Mouse (Mus musculus) small intestine, adult 2 months (tissue): ENCODE measurements around the gene Fcna. TPM values are rescaled to one million over a fixed set of nuclear protein-coding genes. Genes with fewer than 3 reads are reported as not detected.
A peak's percentile ranks its signal among the peaks of the same experiment; 100 is the strongest.

Source experiments
- H3K27ac ChIP-seq: fragments of 200-500 bp; 2 replicates; pipeline ENCODE4 v1.5.1; 2012; ENCODE audit warnings: low read depth, low read length, control low read depth, inconsistent platforms; ENCODE audit not compliant: insufficient read depth
- H3K27me3 ChIP-seq: fragments of 200-500 bp; 2 replicates; pipeline ENCODE4 v1.6.1; 2012; ENCODE audit warnings: mild to moderate bottlenecking, moderate library complexity, low read length, inconsistent platforms; ENCODE audit not compliant: control insufficient read depth, insufficient read depth
- H3K36me3 ChIP-seq: fragments of 200-500 bp; 2 replicates; pipeline ENCODE4 v1.6.1; 2012; ENCODE audit warnings: mild to moderate bottlenecking, low read length, control low read depth, inconsistent platforms; ENCODE audit not compliant: control insufficient read depth, insufficient read depth
- H3K4me1 ChIP-seq: fragments of 200-500 bp; 2 replicates; pipeline ENCODE4 v1.6.1; 2012; ENCODE audit warnings: low read length, inconsistent platforms, mixed read lengths; ENCODE audit not compliant: control insufficient read depth, insufficient read depth, insufficient read length
- H3K4me3 ChIP-seq: fragments of 200-500 bp; 2 replicates; pipeline ENCODE4 v1.5.1; 2012; ENCODE audit warnings: low read depth, mild to moderate bottlenecking, control low read depth, inconsistent platforms, low read length, moderate library complexity
- CTCF ChIP-seq: fragments of 200-500 bp; IDR thresholded peaks from 2 replicates; pipeline ENCODE4 v1.5.1; 2012; ENCODE audit warnings: low read depth, mild to moderate bottlenecking, control low read depth, inconsistent platforms, low read length, moderate library complexity, mixed read lengths; ENCODE audit not compliant: insufficient replicate concordance, insufficient read length; ENCODE audit errors: extremely low read depth
- POLR2A ChIP-seq: fragments of 200-500 bp; IDR thresholded peaks from 2 replicates; pipeline ENCODE4 v1.6.1; 2012; ENCODE audit warnings: low read depth, mild to moderate bottlenecking, control low read depth, inconsistent platforms, low read length, moderate library complexity
- WGBS: fragments of 180-500 bp; shearing (Covaris S2); methylation state at CpG from one replicate; pipeline ENCODE4 v1.1.7; 2018; 5-methylcytosine and 5-hydroxymethylcytosine counted together
- polyA plus RNA-seq: library from polyadenylated mRNA; depleted of rRNA; stranded (reverse); fragments of >200 nt; gene quantifications from 2 replicates; pipeline ENCODE4 v1.2.3, GENCODE M21; 2012; rRNA removed

Fcna gene
- 0.65 and 1.4 TPM in 2 replicates for polyA plus RNA-seq

- Histone ChIP-seq H3K36me3 (no peaks in the 10 kb centered on the region), H3K4me3 (no peak within 1 kb of the TSS), H3K27ac (no peak within 1 kb of the TSS), H3K27me3 (no peaks in the 10 kb centered on the region), H3K4me1 (no peaks in the 10 kb centered on the region)
- no peak for TF ChIP-seq POLR2A
- TF ChIP-seq CTCF = no peak
- WGBS = 62% methylated on average over 6 of the region's 6 CpGs
Observed at GRCm38 (mm10) chr2:25627811-25628210, at the start of gene Fcna. Gene Fcna (minus strand): TSS chr2:25628030.

DNA sequence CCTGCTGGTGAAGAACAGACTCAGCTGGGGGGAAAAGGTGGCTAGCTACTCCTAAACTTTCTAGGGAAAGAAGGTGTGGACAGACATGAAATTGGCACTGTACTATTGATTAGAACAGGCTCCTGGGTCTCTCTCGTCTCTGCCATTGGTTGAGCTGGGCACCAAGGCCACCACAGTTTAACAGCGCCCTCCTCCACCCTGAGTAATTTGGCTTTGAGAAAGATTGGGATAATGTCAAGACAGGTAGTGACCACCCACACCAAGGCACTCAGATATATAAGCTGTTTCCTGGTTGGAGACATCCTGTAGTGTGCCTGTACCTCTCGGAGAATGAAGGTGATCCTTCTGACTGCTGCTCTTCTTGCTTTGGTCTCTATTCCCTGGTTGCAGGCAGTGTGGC lies 48.7 kb upstream of the Fcna start, which contains the start of gene Lcn6:
Lcn6 (plus strand) TSS at position 301 of the 400 bp plus-strand sequence.
- H3K27ac ChIP-seq = no peak within 1 kb of the TSS
- no peaks in the 10 kb centered on the region for H3K27me3 ChIP-seq
- no peaks in the 10 kb centered on the region for H3K4me1 ChIP-seq
- WGBS = 74% methylated on average over 3 of the region's 3 CpGs
- TF ChIP-seq POLR2A = no peak
- TF ChIP-seq CTCF = no peak
- H3K36me3 ChIP-seq = no peaks in the 10 kb centered on the region
- H3K4me3 ChIP-seq = no peak within 1 kb of the TSS

DNA sequence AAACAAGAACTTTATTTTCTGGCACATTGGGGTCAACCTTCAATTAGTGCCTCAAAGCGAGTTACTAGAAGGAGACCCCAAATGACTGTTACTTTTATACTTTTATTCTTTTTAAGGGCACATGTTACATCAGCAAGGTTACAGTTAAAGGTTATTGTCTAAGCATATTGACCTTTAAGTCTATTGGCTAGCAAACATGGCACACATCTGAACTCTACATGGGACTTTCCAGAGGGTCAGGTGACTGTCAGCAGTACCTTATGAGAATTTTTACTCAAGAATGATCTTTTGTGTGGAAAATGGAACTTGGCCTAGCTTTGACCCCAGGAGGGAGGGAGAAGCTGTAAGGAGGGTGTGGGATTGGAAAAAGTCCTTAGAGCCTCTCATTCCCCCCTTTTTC lies 38.7 kb upstream of the Fcna start:
- H3K36me3 ChIP-seq = no peaks in the 10 kb centered on the region
- H3K4me1 ChIP-seq = no peaks in the 10 kb centered on the region
- no peaks in the 10 kb centered on the region for H3K27me3 ChIP-seq
- H3K27ac ChIP-seq = no peak overlapping the region
- no peak overlapping the region for H3K4me3 ChIP-seq
- TF ChIP-seq POLR2A (no peak), CTCF (no peak)
- 70% methylated on average over 1 of the region's 1 CpGs for WGBS

DNA sequence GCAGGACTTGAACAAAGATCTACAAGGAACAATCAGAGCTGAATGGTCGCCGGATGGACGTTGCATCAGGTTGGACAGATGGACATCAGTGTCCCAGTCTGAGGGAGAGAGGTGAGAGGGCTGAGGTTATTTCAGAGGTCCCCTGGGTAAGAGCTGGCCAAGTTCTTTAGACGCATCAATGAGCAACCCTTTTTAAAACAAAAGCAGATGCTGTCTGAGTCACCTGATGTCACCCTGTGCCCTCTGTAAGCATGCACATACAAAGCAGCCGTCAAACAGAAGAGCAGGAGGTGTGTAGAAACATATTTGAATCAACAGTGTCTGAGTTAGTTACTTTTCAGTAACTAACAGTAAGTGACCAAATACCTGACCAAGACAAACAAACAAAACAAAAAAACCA lies 36.3 kb upstream of the Fcna start:
- H3K27ac ChIP-seq = no peak overlapping the region
- no peaks in the 10 kb centered on the region for H3K36me3 ChIP-seq
- no peaks in the 10 kb centered on the region for H3K4me1 ChIP-seq
- TF ChIP-seq CTCF (no peak), POLR2A (no peak)
- WGBS = 82% methylated on average over 5 of the region's 5 CpGs
- no peak overlapping the region for H3K4me3 ChIP-seq
- no peaks in the 10 kb centered on the region for H3K27me3 ChIP-seq

- TF ChIP-seq CTCF (peak; percentile 48; the same call in 1 of the 2 replicates), POLR2A (no peak)
- Histone ChIP-seq H3K4me3 (no peak overlapping the region), H3K27ac (no peak overlapping the region), H3K36me3 (no peaks in the 10 kb centered on the region), H3K4me1 (peaks cover under 1% of the 10 kb centered on the region; the same call in 1 of the 2 replicates), H3K27me3 (no peaks in the 10 kb centered on the region)
- 59% methylated on average over 1 of the region's 1 CpGs for WGBS
Observed at GRCm38 (mm10) chr2:25663511-25663910, 35.7 kb upstream of the Fcna start.

GRCm38 (mm10) chr2:25661245-25661970 lies 33.6 kb upstream of the Fcna start:
- H3K4me3 ChIP-seq = no peak overlapping the region
- no peak overlapping the region for H3K27ac ChIP-seq
- WGBS = 72% methylated on average over 6 of the region's 6 CpGs
- H3K27me3 ChIP-seq = no peaks in the 10 kb centered on the region
- H3K36me3 ChIP-seq = no peaks in the 10 kb centered on the region
- H3K4me1 ChIP-seq = peaks cover 3% of the 10 kb centered on the region; the same call in 1 of the 2 replicates
- no peak for TF ChIP-seq POLR2A
- no peak for TF ChIP-seq CTCF

DNA sequence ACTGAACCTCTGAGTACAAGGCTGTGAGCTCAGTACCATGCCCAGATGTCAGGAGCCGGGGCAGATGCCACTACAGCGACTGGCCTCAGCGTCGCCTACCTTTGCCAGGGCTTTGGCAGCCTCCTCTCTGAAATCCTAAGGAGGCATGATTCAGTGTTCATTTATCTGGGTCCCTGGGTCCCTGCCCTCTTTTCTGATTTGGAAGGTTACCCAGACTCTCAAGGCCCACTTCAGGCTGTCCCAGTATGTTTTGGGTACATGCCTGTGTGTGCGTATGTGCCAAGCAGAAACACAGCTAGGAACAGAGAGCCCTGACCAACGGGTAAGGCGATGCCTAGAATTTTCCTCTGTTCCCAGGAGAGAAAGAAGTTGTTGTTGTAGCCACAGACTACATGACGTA lies 32.4 kb upstream of the Fcna start:
- no peak for TF ChIP-seq POLR2A
- TF ChIP-seq CTCF = no peak

More for the DNA sequence above, 32.4 kb upstream of the Fcna start:
- no peak overlapping the region for H3K4me3 ChIP-seq
- no peak overlapping the region for H3K27ac ChIP-seq
- H3K27me3 ChIP-seq = no peaks in the 10 kb centered on the region
- WGBS = 89% methylated on average over 8 of the region's 8 CpGs
- H3K4me1 ChIP-seq = peaks cover 3% of the 10 kb centered on the region; the same call in 1 of the 2 replicates
- H3K36me3 ChIP-seq = no peaks in the 10 kb centered on the region
